Comparison of ENCODE assay signal across 11 mouse cellular contexts in genomic region chr1:180393873-180394272, GRCm38 (mm10).
DNase-seq lines count a peak whose midpoint lies in the region; ATAC-seq lines count a peak whose summit lies in the region.
"Had no signal": no experiment of that assay in that cellular context is flagged by ENCODE, and none has a peak within 500 bp of the region (broad histone marks: within the 10 kb centered on the region; RNA-seq: fewer than 3 reads in every experiment).

No protein-coding gene starts in this region.

- no peaks in the 10 kb centered on the region for H3K36me3 ChIP-seq in hindbrain, embryonic 15.5 days
- H3K36me3 ChIP-seq in hindbrain, embryonic 12.5 days: no peaks in the 10 kb centered on the region
- 0 out of 2 replicates have a peak, but pooled peaks cover 4% of the 10 kb centered on the region for H3K36me3 ChIP-seq in heart, embryonic 14.5 days (ENCODE audit: control insufficient read depth, insufficient read depth, low read length)

- H3K9ac ChIP-seq in hindbrain, embryonic 15.5 days: no peak overlapping the region
- H3K9ac ChIP-seq in hindbrain, embryonic 12.5 days: no peak overlapping the region
- H3K9ac ChIP-seq in heart, embryonic 14.5 days (ENCODE audit: low read length): no peak overlapping the region

- 85% methylated on average over 12 of the region's 12 CpGs for WGBS in hindbrain, embryonic 15.5 days
- WGBS in hindbrain, embryonic 12.5 days: 89% methylated on average over 12 of the region's 12 CpGs
- WGBS in heart, embryonic 14.5 days: 75% methylated on average over 12 of the region's 12 CpGs

- no peaks in the 10 kb centered on the region for H3K9me3 ChIP-seq in hindbrain, embryonic 15.5 days
- H3K9me3 ChIP-seq in hindbrain, embryonic 12.5 days (replicated peaks): no peaks in the 10 kb centered on the region
- no peaks in the 10 kb centered on the region for H3K9me3 ChIP-seq in heart, embryonic 14.5 days (ENCODE audit: control insufficient read depth, low read length)

- peak; percentile 35 for DNase-seq in lung, postnatal 10 days
- DNase-seq in lung, postnatal 25 days (ENCODE audit: low spot score): no peak
- peak; percentile 67 for DNase-seq in kidney, postnatal 14 days
- DNase-seq in neural tube, embryonic 10.5 days (ENCODE audit: extremely low spot score, low spot score): no peak
- no peak for DNase-seq in right cerebral cortex, postnatal 36 days (ENCODE audit: low spot score in 2 of 2)
- DNase-seq: adrenal gland, postnatal 14 days; cerebellum, adult 11 months; embryo, embryonic 11 days had no signal

- no peak overlapping the region for H3K4me3 ChIP-seq in hindbrain, embryonic 15.5 days
- H3K4me3 ChIP-seq in hindbrain, embryonic 12.5 days: no peak overlapping the region
- H3K4me3 ChIP-seq in heart, embryonic 14.5 days (ENCODE audit: control insufficient read depth in 1 of 2, insufficient read depth in 1 of 2, low read depth in 1 of 2, low read length in 2 of 2): no peak overlapping the region

- no peaks in the 10 kb centered on the region for H3K27me3 ChIP-seq in hindbrain, embryonic 15.5 days
- no peaks in the 10 kb centered on the region for H3K27me3 ChIP-seq in hindbrain, embryonic 12.5 days
- H3K27me3 ChIP-seq in heart, embryonic 14.5 days (ENCODE audit: control insufficient read depth, insufficient read depth, low read length): no peaks in the 10 kb centered on the region

- no peak for ATAC-seq in hindbrain, embryonic 15.5 days (ENCODE audit: low FRiP score, low read depth)
- no peak for ATAC-seq in hindbrain, embryonic 12.5 days (ENCODE audit: low FRiP score)
- ATAC-seq in heart, embryonic 14.5 days (ENCODE audit: insufficient number of reproducible peaks, insufficient read depth, low FRiP score, low read depth): 0 out of 2 replicates have a peak, but pooled peaks have one; percentile 41

- no peak overlapping the region for H3K4me2 ChIP-seq in hindbrain, embryonic 15.5 days
- no peak overlapping the region for H3K4me2 ChIP-seq in hindbrain, embryonic 12.5 days (replicated peaks)
- H3K4me2 ChIP-seq in heart, embryonic 14.5 days (ENCODE audit: low read length): no peak overlapping the region

- peak overlapping the region; percentile 50; the same call in 1 of the 2 replicates for H3K27ac ChIP-seq in hindbrain, embryonic 15.5 days (replicated peaks)
- H3K27ac ChIP-seq in hindbrain, embryonic 12.5 days: no peak overlapping the region
- peak overlapping the region in 1 of 2 experiments; percentile 62; a peak in 1 of 4 replicates for H3K27ac ChIP-seq in heart, embryonic 14.5 days (replicated peaks in 1 of 2; ENCODE audit: control insufficient read depth in 1 of 2, insufficient read depth in 1 of 2, low read depth in 2 of 2, low read length in 2 of 2)

- H3K4me1 ChIP-seq in hindbrain, embryonic 15.5 days (replicated peaks): no peaks in the 10 kb centered on the region
- peaks cover 5% of the 10 kb centered on the region; the same call in 1 of the 2 replicates for H3K4me1 ChIP-seq in hindbrain, embryonic 12.5 days
- peaks cover 3 to 20% of the 10 kb centered on the region in 2 experiments for H3K4me1 ChIP-seq in heart, embryonic 14.5 days (ENCODE audit: control insufficient read depth in 2 of 2, insufficient read depth in 2 of 2, low read length in 2 of 2)

Comparison
In these comparisons a context has a peak if more than half of its experiments do, and no peak if none do; other contexts are left out.
1. DNase-seq: peak in lung, postnatal 10 days (single experiment) and kidney, postnatal 14 days (single experiment); none in lung, postnatal 25 days (single experiment), neural tube, embryonic 10.5 days (single experiment) and right cerebral cortex, postnatal 36 days (0 of 2).